Mouse (Mus musculus): Measurements from ENCODE around the gene Cep112.

DNA sequence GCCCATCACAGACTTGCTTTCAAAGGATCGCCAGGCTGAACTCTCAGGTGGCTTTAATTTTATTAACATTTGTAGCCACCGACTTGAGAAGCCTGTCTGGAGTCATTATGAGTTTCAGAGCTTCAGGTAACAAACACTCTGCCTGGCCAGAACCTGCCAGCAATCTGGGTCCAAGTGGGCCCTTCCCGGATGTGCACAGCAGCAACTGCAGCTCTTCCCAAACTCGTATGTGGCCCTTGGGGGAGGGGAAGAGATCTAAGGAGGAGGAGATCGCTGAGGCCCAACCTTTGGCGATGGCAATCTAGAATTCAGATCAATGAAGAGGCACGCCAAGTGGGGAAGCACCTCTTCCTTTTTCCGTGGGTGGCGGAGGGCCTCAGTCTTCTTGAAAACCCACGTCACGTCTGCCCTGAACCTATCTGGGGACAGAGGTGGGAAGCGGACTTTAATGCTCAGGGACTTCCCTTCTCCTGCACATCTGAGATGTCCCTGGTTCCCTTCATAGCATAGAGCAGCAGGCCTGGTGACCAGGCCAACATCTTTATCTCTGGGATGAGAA is 468.3 kb downstream of the Cep112 start:
- TF ChIP-seq POLR2A (IDR thresholded peaks at IDR 0.05; ENCODE audit: control insufficient read depth, extremely low read depth, insufficient read depth, low read length, poor library complexity) (no peak), CTCF (IDR thresholded peaks at IDR 0.05; ENCODE audit: borderline replicate concordance, control insufficient read depth, extremely low read depth, insufficient read depth, low read length, poor library complexity) (no peak)
